Mouse (Mus musculus) layer of hippocampus, adult 8-10 months (tissue): ENCODE measurements around the gene Pdcd2l. TPM values are rescaled to one million over a fixed set of nuclear protein-coding genes. Genes with fewer than 3 reads are reported as not detected.
A peak's percentile ranks its signal among the peaks of the same experiment; 100 is the strongest.
"Not testable (repeated sequence)": the region's sequence is repeated elsewhere in the genome, so short reads cannot be mapped to it uniquely, and the experiment has no call there.

ENCODE experiments used
- DNase-seq, 2 experiments: peaks; one replicate each; pipeline ENCODE4 v3.0.0; 2022; ENCODE audit warnings: low spot score in 2 of 2
- total RNA-seq, 4 experiments: library from RNA; stranded (reverse); gene quantifications; 2 replicates each; pipeline ENCODE4 v1.2.4; 2022

The Pdcd2l gene
- total RNA-seq, 4 experiments from 2014 or later = 22.8 to 28.3 (median 24.4) TPM

GRCm38 (mm10) chr7:34213281-34213680, 16.8 kb upstream of the Pdcd2l start:
- DNase-seq = no peak

GRCm38 (mm10) chr7:34208027-34208745, 11.7 kb upstream of the Pdcd2l start:
- DNase-seq = no peak

GRCm38 (mm10) chr7:34206331-34206730, 9.9 kb upstream of the Pdcd2l start:
- no peak for DNase-seq

GRCm38 (mm10) chr7:34202147-34202546, 5.7 kb upstream of the Pdcd2l start:
- DNase-seq = not testable (repeated sequence)

- DNase-seq = no peak
Observed at GRCm38 (mm10) chr7:34200829-34201228, 4.4 kb upstream of the Pdcd2l start.

- DNase-seq = no peak
Observed at GRCm38 (mm10) chr7:34198346-34198745, 1.9 kb upstream of the Pdcd2l start.

GRCm38 (mm10) chr7:34195632-34196031, 829 bp downstream of the Pdcd2l start:
- no peak for DNase-seq

GRCm38 (mm10) chr7:34192825-34193224, 3.6 kb downstream of the Pdcd2l start:
- DNase-seq = no peak

GRCm38 (mm10) chr7:34189376-34189989, 7.0 kb downstream of the Pdcd2l start:
- DNase-seq = no peak

GRCm38 (mm10) chr7:34183794-34184193, 12.7 kb downstream of the Pdcd2l start:
- no peak for DNase-seq

GRCm38 (mm10) chr7:34183356-34183755, 13.1 kb downstream of the Pdcd2l start:
- no peak for DNase-seq

GRCm38 (mm10) chr7:34176241-34176640, 20.2 kb downstream of the Pdcd2l start:
- not testable (repeated sequence) for DNase-seq

- DNase-seq = no peak
Observed at GRCm38 (mm10) chr7:34172251-34172650, 24.2 kb downstream of the Pdcd2l start.

GRCm38 (mm10) chr7:34169454-34169853, 27.0 kb downstream of the Pdcd2l start, which contains the start of gene Uba2:
Gene Uba2, minus strand, starts transcription at chr7:34169599.
- DNase-seq = no peak

GRCm38 (mm10) chr7:34168470-34169251, 27.8 kb downstream of the Pdcd2l start:
- peak; percentile 87 to 92 for DNase-seq

GRCm38 (mm10) chr7:34167766-34168469, 28.5 kb downstream of the Pdcd2l start:
- DNase-seq = no peak

GRCm38 (mm10) chr7:34166850-34167249, 29.6 kb downstream of the Pdcd2l start:
- DNase-seq = no peak

- no peak for DNase-seq
Observed at GRCm38 (mm10) chr7:34165999-34166398, 30.5 kb downstream of the Pdcd2l start.

GRCm38 (mm10) chr7:34164671-34165070, 31.8 kb downstream of the Pdcd2l start:
- no peak for DNase-seq

- DNase-seq = no peak
Observed at GRCm38 (mm10) chr7:34159167-34159566, 37.3 kb downstream of the Pdcd2l start.

- no peak for DNase-seq
Observed at GRCm38 (mm10) chr7:34157994-34158393, 38.5 kb downstream of the Pdcd2l start.
